Mouse (Mus musculus): ENCODE data around the gene 1700016D06Rik. TPM values are rescaled to one million over a fixed set of nuclear protein-coding genes. Genes with fewer than 3 reads are reported as not detected.

The 1700016D06Rik gene
- total RNA-seq (2021) = not detected
- long read RNA-seq, experiment 1 = 0 reads
- long read RNA-seq, experiment 2 = 0 reads

DNA sequence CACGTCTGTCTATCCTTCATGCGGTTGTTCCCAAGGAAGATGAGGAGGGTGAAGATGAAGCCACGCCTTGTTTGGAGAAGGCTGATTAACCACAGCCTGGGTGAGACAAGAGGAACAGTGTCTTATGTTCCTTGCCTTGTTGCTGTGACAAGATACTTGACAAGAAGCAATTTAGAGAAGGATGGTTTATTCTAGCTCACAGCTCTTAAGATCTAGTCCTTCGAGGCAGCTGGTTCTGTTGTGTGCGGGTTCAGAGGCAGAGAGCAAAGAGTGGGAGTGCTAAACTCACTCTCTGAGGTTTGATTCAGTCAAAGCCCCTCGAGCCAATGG, at the start of gene 1700016D06Rik:
Gene 1700016D06Rik (minus strand): TSS at position 31 of the 330 bp plus-strand sequence.
- DNase-seq (ENCODE audit: low spot score in 2 of 2) = no peak

- no peak for DNase-seq (ENCODE audit: low spot score in 2 of 2)
Observed at GRCm38 (mm10) chr8:11749472-11749871, 48.6 kb upstream of the 1700016D06Rik start.

- no peak for DNase-seq (ENCODE audit: low spot score in 2 of 2)
Observed at GRCm38 (mm10) chr8:11746850-11747600, 46.2 kb upstream of the 1700016D06Rik start.

GRCm38 (mm10) chr8:11743580-11743979, 42.7 kb upstream of the 1700016D06Rik start:
- no peak for DNase-seq (ENCODE audit: low spot score in 2 of 2)

DNA sequence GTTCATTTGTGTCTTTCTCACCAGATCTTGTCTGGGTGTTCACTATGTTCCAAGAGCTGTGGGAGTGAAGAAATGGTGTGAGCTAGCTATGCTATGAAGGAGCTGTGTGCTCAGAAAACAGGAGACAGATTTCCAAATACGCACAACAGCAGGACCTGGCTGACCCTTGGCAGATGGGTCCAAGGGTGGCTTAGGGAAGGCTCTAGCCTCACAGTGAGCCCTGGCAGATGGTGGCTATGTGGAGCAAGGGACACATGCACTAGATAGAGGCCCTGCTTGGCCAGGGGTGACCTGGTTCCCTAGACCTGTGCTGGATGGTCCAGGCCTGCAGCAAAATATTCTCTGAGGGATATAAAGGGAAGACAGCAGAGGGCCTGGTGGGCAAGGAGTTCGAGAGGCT, 40.0 kb upstream of the 1700016D06Rik start:
- no peak for DNase-seq (ENCODE audit: low spot score in 2 of 2)

- DNase-seq (ENCODE audit: low spot score in 2 of 2) = no peak
Observed at GRCm38 (mm10) chr8:11739082-11739481, 38.2 kb upstream of the 1700016D06Rik start.

- DNase-seq (ENCODE audit: low spot score in 2 of 2) = no peak
Observed at GRCm38 (mm10) chr8:11737096-11737495, 36.2 kb upstream of the 1700016D06Rik start.

DNA sequence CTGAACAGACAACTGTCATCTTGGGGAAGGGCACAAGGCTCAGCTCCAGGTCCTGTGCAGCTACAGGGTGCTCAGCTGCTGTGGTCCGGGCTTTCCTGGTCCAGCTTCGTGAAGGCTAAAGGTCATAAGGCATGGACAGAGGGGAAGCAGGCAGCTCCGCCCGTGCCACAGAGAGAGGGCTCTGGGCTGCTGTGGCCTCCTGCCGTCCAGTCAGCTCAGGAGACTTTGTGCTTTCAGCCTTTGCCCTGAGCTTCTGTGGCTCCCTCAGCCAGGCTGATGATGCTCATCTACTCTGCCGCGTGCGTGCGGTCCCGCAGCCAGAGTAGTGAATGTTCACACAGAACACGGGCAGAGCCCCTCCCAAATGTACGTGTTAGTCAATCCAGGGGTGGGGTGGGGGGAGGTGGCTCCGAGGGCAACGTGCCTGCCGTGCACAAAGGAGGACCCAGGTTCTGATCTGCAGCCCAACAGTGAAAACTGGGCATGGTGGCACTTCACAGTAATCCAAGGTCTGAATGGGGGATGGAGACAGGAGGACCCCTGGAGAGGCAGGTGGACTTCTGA, 34.9 kb upstream of the 1700016D06Rik start:
- no peak for DNase-seq (ENCODE audit: low spot score in 2 of 2)

DNA sequence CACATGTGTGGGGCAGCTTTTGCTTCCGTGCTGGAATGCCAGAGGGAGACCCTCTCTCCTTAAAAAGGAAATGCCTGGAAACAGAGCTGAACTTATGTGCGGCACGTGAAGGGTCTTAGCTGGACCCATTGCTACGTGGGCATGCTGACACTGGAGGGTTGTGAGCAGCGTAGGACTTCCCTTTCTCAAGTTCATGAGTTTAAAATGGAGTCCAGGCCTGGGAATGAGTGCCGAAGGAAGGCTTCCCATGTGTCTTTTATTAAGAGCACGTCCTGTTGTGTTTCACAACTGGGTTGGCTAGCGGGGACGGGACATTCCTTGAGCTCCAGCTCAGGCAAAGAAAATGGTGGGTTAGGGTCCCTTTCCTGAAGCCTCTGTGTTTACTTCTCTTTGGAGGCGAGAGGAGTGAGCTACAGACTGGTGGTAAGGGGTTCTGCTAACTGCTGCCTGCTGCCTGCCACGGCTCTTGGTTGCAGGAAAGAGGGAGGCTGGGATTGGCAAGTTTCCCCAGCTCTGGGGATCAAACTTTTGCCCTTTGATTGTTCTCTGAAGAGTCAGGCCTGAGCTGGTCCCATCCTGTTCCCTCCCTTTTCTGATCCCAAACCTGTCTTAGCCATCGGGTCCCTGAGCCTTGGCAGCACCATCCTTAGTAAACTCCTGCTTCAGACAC, 29.5 kb upstream of the 1700016D06Rik start:
- no peak for DNase-seq (ENCODE audit: low spot score in 2 of 2)

- DNase-seq (ENCODE audit: low spot score in 2 of 2) = no peak
Observed at GRCm38 (mm10) chr8:11728482-11729295, 27.8 kb upstream of the 1700016D06Rik start.

- DNase-seq (ENCODE audit: low spot score in 2 of 2) = no peak
Observed at GRCm38 (mm10) chr8:11727651-11728481, 27.0 kb upstream of the 1700016D06Rik start, which contains the start of gene Arhgef7. Arhgef7 (plus strand) TSS chr8:11727721.

- no peak for DNase-seq (ENCODE audit: low spot score in 2 of 2)
Observed at GRCm38 (mm10) chr8:11727273-11727650, 26.4 kb upstream of the 1700016D06Rik start.

GRCm38 (mm10) chr8:11717194-11717593, 16.3 kb upstream of the 1700016D06Rik start:
- DNase-seq (ENCODE audit: low spot score in 2 of 2) = no peak

GRCm38 (mm10) chr8:11712244-11712643, 11.4 kb upstream of the 1700016D06Rik start:
- no peak for DNase-seq (ENCODE audit: low spot score in 2 of 2)

GRCm38 (mm10) chr8:11710415-11710814, 9.6 kb upstream of the 1700016D06Rik start:
- no peak for DNase-seq (ENCODE audit: low spot score in 2 of 2)

DNA sequence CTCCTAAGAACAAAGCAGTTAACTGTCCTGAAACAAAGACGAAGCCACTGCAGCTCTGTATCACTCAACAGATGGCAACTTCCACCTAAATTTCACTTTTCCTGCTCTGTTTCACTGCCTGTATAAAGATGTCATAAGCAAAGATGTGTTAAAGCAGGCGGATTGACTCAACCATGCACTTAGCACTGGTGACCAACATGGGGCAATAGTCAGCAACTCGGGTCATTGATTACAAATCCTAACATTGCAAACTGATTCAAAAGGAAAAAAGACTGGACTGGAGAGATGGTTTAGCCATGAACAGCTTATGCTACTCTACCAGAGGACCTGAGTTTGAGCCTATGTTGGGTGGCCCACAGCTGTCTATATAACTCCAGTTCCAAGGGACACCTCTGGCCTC, 8.7 kb upstream of the 1700016D06Rik start:
- no peak for DNase-seq (ENCODE audit: low spot score in 2 of 2)

GRCm38 (mm10) chr8:11708815-11709214, 8.0 kb upstream of the 1700016D06Rik start:
- no peak for DNase-seq (ENCODE audit: low spot score in 2 of 2)

GRCm38 (mm10) chr8:11707701-11708100, 6.8 kb upstream of the 1700016D06Rik start:
- no peak for DNase-seq (ENCODE audit: low spot score in 2 of 2)

GRCm38 (mm10) chr8:11705818-11706217, 5.0 kb upstream of the 1700016D06Rik start:
- DNase-seq (ENCODE audit: low spot score in 2 of 2) = no peak

GRCm38 (mm10) chr8:11704716-11705420, 4.0 kb upstream of the 1700016D06Rik start:
- no peak for DNase-seq (ENCODE audit: low spot score in 2 of 2)

Data from adrenal gland, postnatal 4 days (tissue).